Mouse (Mus musculus): ENCODE results near the gene Lyzl4. TPM values are rescaled to one million over a fixed set of nuclear protein-coding genes. Genes with fewer than 3 reads are reported as not detected.

The Lyzl4 gene
- polyA plus RNA-seq, 1 experiment from 2014 or later, result not detected

DNA sequence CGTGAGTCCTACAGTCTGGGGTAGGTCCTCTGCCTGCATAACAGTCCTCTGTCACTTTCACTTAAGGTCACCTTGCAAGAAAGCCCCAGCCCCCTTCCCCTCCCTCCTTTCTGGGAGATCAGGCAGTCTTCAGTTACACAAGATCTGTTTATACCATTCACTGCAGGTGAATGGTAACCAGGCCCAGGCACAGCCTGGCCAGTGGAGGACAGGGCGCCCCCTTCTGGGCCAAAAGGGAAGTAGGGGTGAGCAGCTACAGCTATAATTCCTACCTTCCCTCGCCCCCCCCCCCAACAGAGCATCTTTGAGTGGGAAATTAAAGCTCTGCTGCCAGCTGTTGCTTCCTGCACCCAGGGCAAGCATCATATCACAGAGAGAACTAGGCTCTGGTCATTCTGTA, 25.4 kb downstream of the Lyzl4 start:
- Histone ChIP-seq H3K9ac (no peak overlapping the region; the same call in 1 of the 2 replicates), H3K4me1 (peaks cover 8% of the 10 kb centered on the region; the same call in 1 of the 2 replicates), H3K27me3 (peaks cover 7% of the 10 kb centered on the region), H3K27ac (no peak overlapping the region), H3K9me3 (replicated peaks) (no peaks in the 10 kb centered on the region), H3K4me3 (no peak overlapping the region), H3K36me3 (no peaks in the 10 kb centered on the region), H3K4me2 (replicated peaks) (no peak overlapping the region)
- no peak for ATAC-seq (ENCODE audit: low FRiP score)
- WGBS, result 56% methylated on average over 3 of the region's 3 CpGs

DNA sequence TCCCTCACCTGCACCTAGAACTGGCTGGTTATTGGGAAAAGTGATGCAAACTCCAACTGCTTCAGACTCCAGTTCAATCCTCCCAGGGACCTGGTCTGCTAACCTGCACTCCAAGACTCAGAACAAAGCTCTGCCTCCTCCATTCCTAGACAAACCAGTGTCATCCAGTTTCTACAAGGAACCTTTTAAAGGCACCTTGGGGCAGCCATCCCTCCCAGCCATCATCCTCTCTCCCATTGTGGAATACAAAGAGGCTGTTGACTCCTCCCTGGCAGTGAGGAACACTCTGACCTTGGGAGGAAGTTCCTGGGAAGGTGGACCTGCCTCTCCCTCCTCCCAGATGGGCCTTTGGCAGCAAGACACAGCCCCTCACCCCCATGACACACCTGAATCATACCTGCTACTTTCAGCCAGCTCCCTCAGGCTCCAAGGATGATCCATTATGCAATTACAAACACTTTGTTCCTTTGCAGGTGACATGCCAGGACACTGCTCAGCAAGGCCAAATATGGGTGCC, 27.6 kb downstream of the Lyzl4 start:
- Histone ChIP-seq H3K4me3 (no peak overlapping the region), H3K9ac (no peak overlapping the region), H3K4me1 (peaks cover 8% of the 10 kb centered on the region; the same call in 1 of the 2 replicates), H3K9me3 (replicated peaks) (no peaks in the 10 kb centered on the region), H3K36me3 (no peaks in the 10 kb centered on the region), H3K4me2 (replicated peaks) (no peak overlapping the region), H3K27me3 (peaks cover 2% of the 10 kb centered on the region; the same call in 1 of the 2 replicates), H3K27ac (no peak overlapping the region)
- no peak for ATAC-seq (ENCODE audit: low FRiP score)

DNA sequence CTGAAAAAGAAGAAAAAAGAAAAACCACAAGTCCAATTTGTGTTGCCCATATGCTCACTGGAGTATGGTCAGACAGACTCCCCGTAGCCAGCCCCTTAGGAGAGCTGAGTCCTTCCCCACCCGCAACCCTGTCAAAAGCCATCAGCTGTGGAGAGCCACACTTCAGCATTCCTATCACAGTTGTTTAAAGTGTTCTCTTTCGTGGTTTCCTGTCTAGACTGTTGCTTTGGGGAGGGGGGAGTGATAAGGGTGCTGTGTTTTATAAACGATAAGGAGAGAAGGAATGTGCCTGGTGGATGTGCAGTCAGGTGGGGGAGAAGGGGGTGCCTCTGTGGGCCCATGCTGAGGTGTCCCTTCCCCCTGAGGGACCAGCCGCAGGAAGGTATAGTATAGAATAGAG, 28.7 kb downstream of the Lyzl4 start:
- H3K9me3 ChIP-seq (replicated peaks), result no peaks in the 10 kb centered on the region
- WGBS, result 69% methylated on average over 4 of the region's 5 CpGs
- H3K36me3 ChIP-seq, result no peaks in the 10 kb centered on the region
- peaks cover 2% of the 10 kb centered on the region; the same call in 1 of the 2 replicates for H3K27me3 ChIP-seq
- H3K4me1 ChIP-seq, result peaks cover 8% of the 10 kb centered on the region; the same call in 1 of the 2 replicates
- no peak for ATAC-seq (ENCODE audit: low FRiP score)
- no peak overlapping the region for H3K4me3 ChIP-seq
- H3K4me2 ChIP-seq (replicated peaks), result no peak overlapping the region
- no peak overlapping the region for H3K27ac ChIP-seq
- H3K9ac ChIP-seq, result no peak overlapping the region

DNA sequence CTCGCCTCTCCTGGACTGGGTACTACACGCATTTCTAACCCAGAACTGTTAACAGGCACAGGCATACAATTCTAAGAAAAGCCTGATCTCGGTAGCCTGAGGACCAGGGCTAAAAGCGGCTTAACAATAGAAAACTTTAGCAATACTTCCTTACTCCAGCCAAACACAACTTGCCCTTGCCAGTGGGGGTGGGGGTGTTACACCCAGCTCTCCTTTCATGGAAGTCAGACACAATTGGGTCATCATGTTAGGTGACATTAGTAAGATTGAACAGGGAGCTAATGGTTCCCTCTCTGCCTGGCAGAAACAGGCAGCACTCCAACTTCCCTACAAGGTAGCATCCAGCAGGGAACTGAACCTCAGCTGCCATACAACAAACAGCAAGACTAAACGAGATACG, 32.5 kb downstream of the Lyzl4 start:
- Histone ChIP-seq H3K27ac (no peak overlapping the region), H3K36me3 (no peaks in the 10 kb centered on the region), H3K9ac (no peak overlapping the region), H3K4me3 (no peak overlapping the region), H3K4me2 (replicated peaks) (no peak overlapping the region), H3K9me3 (replicated peaks) (no peaks in the 10 kb centered on the region), H3K4me1 (peaks cover 8% of the 10 kb centered on the region; the same call in 1 of the 2 replicates), H3K27me3 (no peaks in the 10 kb centered on the region)
- WGBS, result 72% methylated on average over 6 of the region's 6 CpGs
- no peak for ATAC-seq (ENCODE audit: low FRiP score)

DNA sequence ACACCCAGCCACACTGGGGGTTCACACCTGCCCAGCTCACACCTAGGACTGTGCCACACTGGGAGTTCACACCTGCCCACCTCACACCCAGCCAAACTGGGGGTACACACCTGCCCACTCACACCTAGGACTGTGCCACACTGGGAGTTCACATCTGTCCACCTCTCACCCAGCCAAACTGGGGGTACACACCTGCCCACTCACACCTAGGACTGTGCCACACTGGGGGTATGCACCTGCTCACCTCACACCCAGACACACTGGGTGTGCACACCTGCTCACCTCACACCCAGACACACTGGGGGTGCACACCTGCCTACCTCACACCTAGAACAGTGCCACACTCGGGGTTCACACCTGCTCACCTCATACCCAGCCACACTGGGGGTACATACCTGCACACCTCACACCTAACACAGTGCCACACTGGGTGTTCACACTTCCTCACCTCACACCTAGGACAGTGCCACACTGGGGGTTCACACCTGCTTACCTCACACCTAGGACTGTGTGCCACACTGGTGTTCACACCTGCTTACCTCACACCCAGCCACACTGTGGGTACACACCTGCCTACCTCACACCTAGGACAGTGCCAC, 35.3 kb downstream of the Lyzl4 start:
- no peak overlapping the region for H3K4me2 ChIP-seq (replicated peaks)
- ATAC-seq (ENCODE audit: low FRiP score), result peak; percentile 46
- H3K27ac ChIP-seq, result no peak overlapping the region
- H3K4me3 ChIP-seq, result no peak overlapping the region
- H3K9ac ChIP-seq, result no peak overlapping the region
- H3K4me1 ChIP-seq, result no peaks in the 10 kb centered on the region
- no peaks in the 10 kb centered on the region for H3K9me3 ChIP-seq (replicated peaks)
- no peaks in the 10 kb centered on the region for H3K27me3 ChIP-seq
- WGBS, result 67% methylated on average over 1 of the region's 1 CpGs
- no peaks in the 10 kb centered on the region for H3K36me3 ChIP-seq

DNA sequence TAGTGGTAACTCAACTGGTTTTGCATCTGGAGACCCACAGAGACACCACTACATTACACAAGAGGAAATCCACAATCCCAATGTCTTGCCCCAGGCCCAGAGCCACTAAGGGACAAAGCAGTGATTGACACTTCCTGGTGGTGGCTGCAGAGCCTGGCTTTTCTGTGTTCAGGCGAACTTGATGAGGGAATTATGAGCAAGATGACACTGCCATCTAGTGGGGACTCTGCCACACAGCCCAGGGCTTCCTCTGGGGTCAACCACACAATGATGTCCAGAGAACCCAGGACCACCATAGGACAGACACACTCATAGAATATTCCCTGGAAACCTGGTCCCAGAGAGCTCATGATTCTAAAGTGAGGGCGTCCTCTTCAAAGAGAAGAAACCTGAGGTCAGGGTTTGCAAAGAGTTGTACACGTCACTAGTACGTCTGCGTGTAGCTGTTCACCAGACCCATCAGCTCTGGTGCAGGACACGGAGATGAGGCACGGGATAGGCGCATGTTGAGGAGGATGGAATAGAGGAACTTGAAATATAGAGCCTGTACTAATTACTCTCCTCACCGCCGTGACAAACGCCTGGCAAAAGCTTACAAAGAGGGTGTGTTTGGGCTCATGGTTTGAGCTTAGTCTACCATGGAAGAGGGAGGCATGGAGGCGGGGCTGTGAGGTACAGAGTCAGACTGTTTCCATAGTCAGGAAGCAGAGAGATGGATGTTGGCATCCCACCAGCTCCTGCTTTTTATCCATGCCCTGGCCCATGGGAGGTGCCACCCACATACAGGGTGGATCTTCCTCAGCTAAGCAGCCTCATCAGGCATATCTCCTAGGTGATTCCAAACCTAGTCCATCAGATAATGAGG, 36.2 kb downstream of the Lyzl4 start:
- Histone ChIP-seq H3K27ac (no peak overlapping the region), H3K27me3 (no peaks in the 10 kb centered on the region), H3K4me1 (peaks cover 6% of the 10 kb centered on the region), H3K36me3 (no peaks in the 10 kb centered on the region), H3K4me3 (no peak overlapping the region), H3K9me3 (replicated peaks) (no peaks in the 10 kb centered on the region), H3K4me2 (replicated peaks) (no peak overlapping the region), H3K9ac (no peak overlapping the region)
- peak; percentile 84 for ATAC-seq (ENCODE audit: low FRiP score)
- 60% methylated on average over 12 of the region's 12 CpGs for WGBS

DNA sequence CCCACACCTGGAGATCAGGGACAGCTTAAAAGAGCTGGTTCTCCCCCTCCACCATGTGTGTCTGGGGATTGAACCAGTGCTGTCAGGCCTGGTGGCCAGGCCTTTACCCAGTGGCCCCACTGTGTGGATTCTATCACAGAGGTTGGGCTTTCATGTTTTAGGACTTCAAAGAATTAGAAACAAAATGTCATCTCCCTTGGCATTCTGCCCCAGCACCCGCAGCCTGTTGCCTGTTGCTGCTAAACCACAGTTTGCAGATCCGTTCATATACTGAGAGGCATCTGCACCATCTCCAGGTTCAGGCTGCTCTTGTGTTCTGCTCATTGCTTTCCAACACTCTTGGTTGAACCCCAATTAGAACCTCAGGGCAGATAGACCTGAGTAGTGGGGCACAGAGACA, 39.5 kb downstream of the Lyzl4 start:
- WGBS, result 85% methylated on average over 2 of the region's 2 CpGs
- peaks cover 7% of the 10 kb centered on the region for H3K4me1 ChIP-seq
- no peaks in the 10 kb centered on the region for H3K9me3 ChIP-seq (replicated peaks)
- no peak for ATAC-seq (ENCODE audit: low FRiP score)
- no peak overlapping the region for H3K27ac ChIP-seq
- no peak overlapping the region for H3K4me2 ChIP-seq (replicated peaks)
- no peaks in the 10 kb centered on the region for H3K36me3 ChIP-seq
- no peaks in the 10 kb centered on the region for H3K27me3 ChIP-seq
- H3K9ac ChIP-seq, result no peak overlapping the region
- H3K4me3 ChIP-seq, result no peak overlapping the region

DNA sequence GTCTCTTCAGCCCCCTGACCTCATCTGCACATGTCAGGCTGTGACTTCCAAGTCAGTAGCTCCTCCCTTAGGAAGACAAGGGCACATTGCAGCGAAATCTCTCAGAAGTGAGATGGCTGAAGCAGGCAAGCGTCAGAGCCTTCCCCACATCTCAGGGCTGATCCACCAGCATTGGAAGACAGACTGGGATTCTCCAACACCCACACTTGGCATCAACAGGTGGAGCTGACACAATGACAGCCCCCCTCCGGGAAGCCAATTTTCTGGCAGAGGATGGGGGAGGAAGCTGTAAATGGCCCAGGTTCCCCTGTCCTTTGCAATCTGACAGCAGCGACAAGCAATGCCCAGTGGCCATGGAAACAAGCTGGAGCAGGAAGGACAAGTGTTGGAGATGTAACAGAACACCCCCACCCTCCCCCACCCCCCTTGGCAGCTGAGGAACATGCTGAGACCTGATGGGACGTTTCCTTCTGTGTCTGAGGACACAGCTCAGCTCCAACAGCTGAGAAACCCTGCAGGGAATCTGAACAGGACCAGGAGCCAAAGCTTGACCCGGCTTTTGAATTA, 41.0 kb downstream of the Lyzl4 start:
- no peaks in the 10 kb centered on the region for H3K36me3 ChIP-seq
- H3K9ac ChIP-seq, result no peak overlapping the region
- H3K27ac ChIP-seq, result no peak overlapping the region
- peaks cover 7% of the 10 kb centered on the region for H3K4me1 ChIP-seq
- 33% methylated on average over 6 of the region's 6 CpGs for WGBS
- H3K27me3 ChIP-seq, result no peaks in the 10 kb centered on the region
- H3K4me3 ChIP-seq, result no peak overlapping the region
- H3K9me3 ChIP-seq (replicated peaks), result no peaks in the 10 kb centered on the region
- no peak overlapping the region for H3K4me2 ChIP-seq (replicated peaks)
- no peak for ATAC-seq (ENCODE audit: low FRiP score)

DNA sequence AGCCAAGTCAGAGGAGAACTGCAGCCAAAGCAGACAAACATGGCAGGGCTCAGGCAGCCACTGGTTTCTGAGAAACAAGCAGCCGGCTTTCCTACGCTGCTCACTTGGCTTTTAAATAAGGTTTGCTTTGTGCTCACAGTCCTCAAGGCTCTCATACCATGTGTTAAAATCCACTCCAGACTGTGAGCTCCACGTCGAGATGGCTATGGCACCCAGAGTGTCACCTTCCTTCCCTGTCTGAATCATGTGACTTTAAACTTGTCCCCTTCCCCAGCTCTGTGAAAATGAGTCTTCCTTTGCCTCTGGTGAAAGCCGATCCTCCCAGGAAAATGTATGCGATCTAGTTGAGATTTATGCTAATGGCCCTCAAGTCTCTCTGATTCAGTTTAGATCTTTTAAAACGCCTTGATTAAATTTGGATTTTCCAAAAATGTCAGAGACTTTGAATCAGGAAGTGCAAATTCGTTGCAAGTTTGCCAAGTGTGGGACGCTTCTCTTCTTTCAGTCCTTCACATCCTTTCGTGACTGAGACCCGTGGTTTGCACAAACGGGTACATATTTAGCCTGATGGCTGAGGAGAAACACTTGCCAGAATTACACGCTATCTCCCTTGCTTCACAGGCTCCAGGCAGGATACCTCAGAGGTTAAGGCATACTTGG, 41.6 kb downstream of the Lyzl4 start:
- H3K9me3 ChIP-seq (replicated peaks), result no peaks in the 10 kb centered on the region
- 53% methylated on average over 13 of the region's 13 CpGs for WGBS
- H3K9ac ChIP-seq, result no peak overlapping the region
- peaks cover 7% of the 10 kb centered on the region for H3K4me1 ChIP-seq
- no peaks in the 10 kb centered on the region for H3K27me3 ChIP-seq
- no peaks in the 10 kb centered on the region for H3K36me3 ChIP-seq
- ATAC-seq (ENCODE audit: low FRiP score), result no peak
- H3K27ac ChIP-seq, result no peak overlapping the region
- no peak overlapping the region for H3K4me3 ChIP-seq
- H3K4me2 ChIP-seq (replicated peaks), result no peak overlapping the region

DNA sequence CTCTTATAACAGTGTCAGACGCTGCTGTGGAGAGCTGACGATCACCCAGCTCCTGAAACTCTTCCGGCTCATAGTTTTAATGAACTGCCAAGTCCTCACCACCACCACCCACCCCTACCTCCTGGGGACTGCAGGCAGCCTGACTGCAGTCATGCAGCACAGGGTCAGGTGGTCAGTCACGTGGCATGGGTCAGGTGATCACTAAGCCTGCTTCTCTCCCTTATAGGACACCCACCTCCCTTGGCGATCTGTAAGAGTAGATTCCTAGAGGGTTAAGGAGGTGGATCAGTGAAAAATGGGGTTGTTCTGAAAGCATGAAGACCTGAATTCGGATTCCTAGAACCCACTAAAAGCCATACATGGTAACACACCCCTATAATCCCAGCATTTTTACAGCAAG, 42.3 kb downstream of the Lyzl4 start:
- no peaks in the 10 kb centered on the region for H3K36me3 ChIP-seq
- ATAC-seq (ENCODE audit: low FRiP score), result no peak
- no peaks in the 10 kb centered on the region for H3K27me3 ChIP-seq
- H3K9me3 ChIP-seq (replicated peaks), result no peaks in the 10 kb centered on the region
- H3K4me2 ChIP-seq (replicated peaks), result no peak overlapping the region
- peaks cover 7% of the 10 kb centered on the region for H3K4me1 ChIP-seq
- no peak overlapping the region for H3K27ac ChIP-seq
- 79% methylated on average over 6 of the region's 6 CpGs for WGBS
- no peak overlapping the region for H3K9ac ChIP-seq
- H3K4me3 ChIP-seq, result no peak overlapping the region

DNA sequence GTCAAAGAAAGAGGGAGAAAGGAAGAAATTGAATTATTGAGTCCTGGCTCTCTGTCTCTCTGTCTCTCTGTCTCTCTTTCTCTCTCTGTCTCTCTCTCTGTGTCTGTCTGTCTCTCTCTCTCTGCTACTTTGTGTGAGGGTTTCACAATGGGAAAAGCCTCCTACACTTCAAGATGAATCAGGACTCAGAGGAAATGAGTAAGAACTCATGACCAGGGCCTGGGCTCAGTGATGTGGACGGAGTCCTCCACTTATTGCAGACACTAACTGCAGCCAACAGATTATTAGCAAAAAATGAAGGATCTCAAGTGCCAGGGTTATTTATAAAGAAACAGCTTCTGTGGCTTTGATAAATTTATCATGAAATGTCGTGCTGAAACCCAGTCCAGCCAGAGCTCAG, 43.8 kb downstream of the Lyzl4 start:
- Histone ChIP-seq H3K27me3 (no peaks in the 10 kb centered on the region), H3K36me3 (no peaks in the 10 kb centered on the region), H3K9me3 (replicated peaks) (no peaks in the 10 kb centered on the region), H3K4me3 (no peak overlapping the region), H3K27ac (no peak overlapping the region), H3K9ac (no peak overlapping the region), H3K4me2 (replicated peaks) (no peak overlapping the region), H3K4me1 (peaks cover 7% of the 10 kb centered on the region)
- ATAC-seq (ENCODE audit: low FRiP score), result no peak
- 92% methylated on average over 2 of the region's 2 CpGs for WGBS

DNA sequence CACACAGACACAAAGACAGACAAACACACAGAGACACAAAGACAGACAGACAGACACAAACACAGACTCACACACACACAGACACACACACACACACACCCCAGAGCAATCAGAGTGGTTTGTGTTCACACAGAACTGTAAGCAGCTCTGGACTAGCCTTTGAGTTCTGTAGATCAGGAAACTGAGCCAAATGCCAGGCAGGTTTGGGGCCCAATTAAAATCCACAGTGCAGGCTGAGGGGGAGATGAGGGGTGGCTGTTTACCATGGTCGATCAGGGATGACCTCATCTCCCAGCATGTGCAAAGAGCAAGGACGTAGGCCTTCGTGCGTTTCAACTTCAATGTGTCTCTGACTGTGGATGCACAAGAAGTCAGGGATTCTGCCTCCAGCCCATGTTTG, 47.1 kb downstream of the Lyzl4 start:
- ATAC-seq (ENCODE audit: low FRiP score), result no peak
- no peaks in the 10 kb centered on the region for H3K27me3 ChIP-seq
- H3K9ac ChIP-seq, result no peak overlapping the region
- no peak overlapping the region for H3K4me2 ChIP-seq (replicated peaks)
- no peaks in the 10 kb centered on the region for H3K9me3 ChIP-seq (replicated peaks)
- 62% methylated on average over 4 of the region's 4 CpGs for WGBS
- H3K4me1 ChIP-seq, result 0 out of 2 replicates have a peak, but pooled peaks cover 1% of the 10 kb centered on the region
- H3K4me3 ChIP-seq, result no peak overlapping the region
- no peaks in the 10 kb centered on the region for H3K36me3 ChIP-seq
- H3K27ac ChIP-seq, result no peak overlapping the region
